Mouse (Mus musculus) limb, embryonic 11.5 days (tissue): ENCODE measurements at regions not wholly inside any gene's neighbourhood (a gene's known extent, or its start where the extent isn't known, plus 50 kb on each side); places are given as distances from the start of the nearest gene placed in this dataset.

Source experiments
- ATAC-seq: fragments of 200-750 bp; cut with Nextera tagmentation; 2 replicates; pipeline ENCODE4 v1.8.0; 2017; ENCODE audit warnings: low read depth; ENCODE audit not compliant: insufficient number of reproducible peaks, low FRiP score, low TSS enrichment
- DNase-seq: peaks from one replicate; pipeline ENCODE4 v3.0.0-alpha.2; 2015; ENCODE audit warnings: low spot score
- H3K27ac ChIP-seq: fragments of 300-500 bp; sonication (generic); replicated peaks from 2 replicates; pipeline ENCODE4 v1.5.1; 2014; ENCODE audit warnings: low read depth, mild to moderate bottlenecking, low read length
- H3K27me3 ChIP-seq: fragments of 300-500 bp; sonication (generic); 2 replicates; pipeline ENCODE4 v1.6.1; 2014; ENCODE audit warnings: mild to moderate bottlenecking, low read length, mixed read lengths; ENCODE audit not compliant: control insufficient read depth, insufficient read depth
- H3K36me3 ChIP-seq: fragments of 300-500 bp; sonication (generic); 2 replicates; pipeline ENCODE4 v1.6.1; 2014; ENCODE audit warnings: mild to moderate bottlenecking, low read length, moderate library complexity, mixed read lengths; ENCODE audit not compliant: control insufficient read depth, insufficient read depth
- H3K4me1 ChIP-seq: fragments of 300-500 bp; sonication (generic); 2 replicates; pipeline ENCODE4 v1.6.1; 2014; ENCODE audit warnings: low read length, mixed read lengths; ENCODE audit not compliant: control insufficient read depth, insufficient read depth
- H3K4me2 ChIP-seq: fragments of 300-500 bp; sonication (generic); 2 replicates; pipeline ENCODE4 v1.6.1; 2014; ENCODE audit warnings: low read depth, mild to moderate bottlenecking, moderate library complexity; ENCODE audit not compliant: severe bottlenecking
- H3K4me3 ChIP-seq: fragments of 300-500 bp; sonication (generic); 2 replicates; pipeline ENCODE4 v1.5.1; 2014; ENCODE audit warnings: low read depth, low read length
- H3K9ac ChIP-seq: fragments of 300-500 bp; sonication (generic); 2 replicates; pipeline ENCODE4 v1.6.1; 2014; ENCODE audit warnings: mild to moderate bottlenecking, low read length
- H3K9me3 ChIP-seq: fragments of 300-500 bp; sonication (generic); 2 replicates; pipeline ENCODE4 v1.6.1; 2016; ENCODE audit warnings: low read length; ENCODE audit not compliant: control insufficient read depth
- WGBS: fragments of 180-500 bp; shearing (Covaris S2); extraction: QIAGEN DNeasy Blood & Tissue Kit; methylation state at CpG from one replicate; pipeline ENCODE4 v1.1.7; 2014; 5-methylcytosine and 5-hydroxymethylcytosine counted together

DNA sequence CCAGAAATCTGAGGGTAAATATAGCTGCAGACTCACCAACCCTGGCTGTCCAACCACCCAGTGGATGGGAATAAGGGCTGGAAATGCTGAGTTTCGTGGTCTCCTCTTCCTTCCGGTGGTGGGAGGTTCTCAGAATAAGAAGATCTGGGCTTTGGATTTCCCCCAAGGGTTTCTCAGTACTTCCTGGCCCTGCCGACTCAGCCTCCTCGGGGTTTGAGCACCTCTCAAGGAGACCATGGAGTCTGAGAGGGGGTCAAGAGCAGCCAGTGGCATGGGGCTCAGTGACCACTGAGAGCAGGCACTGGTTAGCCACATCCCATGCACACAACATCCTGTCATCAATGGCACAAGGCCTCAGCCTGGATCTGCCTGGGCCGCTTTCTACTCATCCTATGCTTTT, 216.4 kb downstream of the Cdc5l start:
- Histone ChIP-seq H3K36me3 (no peaks in the 10 kb centered on the region), H3K9ac (no peak overlapping the region), H3K27me3 (no peaks in the 10 kb centered on the region), H3K27ac (no peak overlapping the region), H3K4me1 (peaks cover 8% of the 10 kb centered on the region; the same call in 1 of the 2 replicates), H3K9me3 (no peaks in the 10 kb centered on the region), H3K4me3 (no peak overlapping the region), H3K4me2 (no peak overlapping the region)
- ATAC-seq, result no peak
- no peak for DNase-seq
- 90% methylated on average over 5 of the region's 5 CpGs for WGBS

DNA sequence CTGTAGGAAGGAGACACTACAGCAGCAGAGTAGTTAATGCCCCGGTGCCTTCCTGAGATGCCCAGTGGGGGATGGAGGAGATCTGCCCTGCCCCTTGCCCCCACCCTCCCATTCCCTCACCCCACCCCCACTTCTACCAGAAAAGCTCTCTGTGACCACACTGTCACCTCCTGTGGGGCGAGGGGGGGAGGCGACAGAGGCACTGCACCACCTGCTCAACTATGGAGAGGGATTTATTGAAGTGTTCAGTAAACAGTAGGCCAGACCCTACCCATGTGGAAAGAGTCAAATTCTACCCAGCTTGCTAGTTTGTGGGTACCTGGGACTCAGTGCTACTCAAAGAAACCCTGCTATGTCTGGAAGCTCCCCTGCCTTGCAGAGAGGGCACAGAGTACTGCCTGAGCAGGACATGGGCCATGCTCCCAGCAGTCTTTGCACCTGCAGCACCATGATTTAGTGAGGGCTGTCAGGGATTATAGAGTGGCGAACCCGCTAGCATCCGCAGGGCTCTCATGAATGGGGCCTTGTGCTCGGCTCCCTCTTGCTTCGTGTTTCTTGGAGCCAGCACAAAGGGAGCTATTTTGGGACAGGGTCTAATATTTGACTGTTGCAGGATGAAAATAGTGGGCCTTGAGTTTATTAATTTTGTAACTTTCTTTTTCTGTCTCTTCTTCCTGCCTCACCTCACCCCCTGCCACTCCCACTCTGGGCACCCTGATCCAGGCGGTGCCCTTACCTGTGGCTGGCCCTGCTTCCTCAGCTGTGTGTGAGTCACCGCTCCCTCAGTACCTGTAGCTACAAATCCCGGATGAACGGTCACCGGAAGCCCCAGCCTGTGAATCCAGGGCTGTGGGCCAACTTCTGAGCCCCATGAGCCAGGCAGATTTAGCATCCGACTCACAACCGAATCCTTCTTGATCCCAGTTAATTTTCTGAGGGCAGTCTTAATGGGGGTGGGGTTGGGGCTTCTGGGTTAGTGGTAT, 218.2 kb downstream of the Cdc5l start:
- H3K9me3 ChIP-seq, result no peaks in the 10 kb centered on the region
- ATAC-seq, result peak; percentile 47
- no peaks in the 10 kb centered on the region for H3K36me3 ChIP-seq
- H3K9ac ChIP-seq, result no peak overlapping the region
- H3K4me2 ChIP-seq, result 0 out of 2 replicates have a peak overlapping the region, but pooled peaks have one; percentile 15
- no peaks in the 10 kb centered on the region for H3K27me3 ChIP-seq
- WGBS, result 55% methylated on average over 15 of the region's 15 CpGs
- H3K4me3 ChIP-seq, result no peak overlapping the region
- H3K4me1 ChIP-seq, result peaks cover 8% of the 10 kb centered on the region; the same call in 1 of the 2 replicates
- H3K27ac ChIP-seq, result peak overlapping the region; percentile 84
- DNase-seq, result peak; percentile 65

- Histone ChIP-seq H3K27me3 (no peaks in the 10 kb centered on the region), H3K4me2 (no peak overlapping the region), H3K9me3 (no peaks in the 10 kb centered on the region), H3K27ac (no peak overlapping the region), H3K36me3 (no peaks in the 10 kb centered on the region), H3K9ac (no peak overlapping the region), H3K4me1 (peaks cover 8% of the 10 kb centered on the region; the same call in 1 of the 2 replicates), H3K4me3 (no peak overlapping the region)
- DNase-seq, result no peak
- 88% methylated on average over 2 of the region's 2 CpGs for WGBS
- ATAC-seq, result no peak
These were observed 222.6 kb downstream of the Cdc5l start for GRCm38 (mm10) chr17:45210984-45211383.

- Histone ChIP-seq H3K27me3 (no peaks in the 10 kb centered on the region), H3K4me2 (no peak overlapping the region), H3K4me3 (no peak overlapping the region), H3K27ac (no peak overlapping the region), H3K4me1 (no peaks in the 10 kb centered on the region), H3K36me3 (no peaks in the 10 kb centered on the region), H3K9me3 (no peaks in the 10 kb centered on the region), H3K9ac (no peak overlapping the region)
- no peak for DNase-seq
- no peak for ATAC-seq
- 81% methylated on average over 3 of the region's 3 CpGs for WGBS
These were observed 224.2 kb downstream of the Cdc5l start for GRCm38 (mm10) chr17:45209387-45209663.

- 71% methylated on average over 14 of the region's 14 CpGs for WGBS
- Histone ChIP-seq H3K9me3 (no peaks in the 10 kb centered on the region), H3K4me3 (no peak overlapping the region), H3K36me3 (no peaks in the 10 kb centered on the region), H3K4me1 (no peaks in the 10 kb centered on the region), H3K27me3 (no peaks in the 10 kb centered on the region), H3K9ac (no peak overlapping the region), H3K27ac (no peak overlapping the region), H3K4me2 (no peak overlapping the region)
- ATAC-seq, result no peak
- no peak for DNase-seq
These were observed 224.7 kb downstream of the Cdc5l start for GRCm38 (mm10) chr17:45208596-45209386.

GRCm38 (mm10) chr17:45195779-45196178, 237.8 kb downstream of the Cdc5l start:
- Histone ChIP-seq H3K27ac (no peak overlapping the region), H3K4me3 (no peak overlapping the region), H3K4me2 (no peak overlapping the region), H3K27me3 (0 out of 2 replicates have a peak, but pooled peaks cover 2% of the 10 kb centered on the region), H3K36me3 (no peaks in the 10 kb centered on the region), H3K9me3 (no peaks in the 10 kb centered on the region), H3K9ac (no peak overlapping the region), H3K4me1 (peaks cover 16% of the 10 kb centered on the region; the same call in 1 of the 2 replicates)
- ATAC-seq, result no peak
- no peak for DNase-seq
- 92% methylated on average over 6 of the region's 6 CpGs for WGBS

DNA sequence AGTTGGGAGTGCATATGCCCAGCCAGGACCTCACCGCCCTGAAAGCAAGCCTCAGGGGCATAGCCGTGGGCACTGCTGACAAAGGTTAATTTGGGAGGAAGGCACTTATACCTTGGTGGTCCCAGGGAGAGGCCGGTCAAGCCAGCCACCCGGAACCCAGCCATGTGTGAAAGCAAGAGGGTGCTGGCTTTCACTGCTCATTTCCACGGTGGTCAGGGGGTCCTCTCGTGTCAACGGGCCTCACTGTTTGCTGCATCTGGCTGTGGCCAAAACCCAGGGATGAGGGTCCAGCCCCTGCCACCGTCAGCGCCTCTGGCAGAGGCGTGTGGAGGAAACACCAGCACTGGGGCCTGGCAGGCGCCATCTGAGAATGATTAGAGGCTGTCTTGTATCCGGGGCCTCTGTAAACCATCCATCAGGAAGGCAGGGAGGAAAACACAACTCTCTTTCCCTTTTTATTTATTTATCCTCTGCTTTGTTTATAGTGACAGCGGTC, 238.7 kb downstream of the Cdc5l start:
- Histone ChIP-seq H3K4me1 (peaks cover 16% of the 10 kb centered on the region; the same call in 1 of the 2 replicates), H3K27me3 (0 out of 2 replicates have a peak, but pooled peaks cover 2% of the 10 kb centered on the region), H3K4me2 (peak overlapping the region; percentile 25), H3K9me3 (no peaks in the 10 kb centered on the region), H3K27ac (peak overlapping the region; percentile 30; the same call in 1 of the 2 replicates), H3K36me3 (no peaks in the 10 kb centered on the region), H3K9ac (no peak overlapping the region), H3K4me3 (no peak overlapping the region)
- 9% methylated on average over 13 of the region's 13 CpGs for WGBS
- peak; percentile 64 for DNase-seq
- 0 out of 2 replicates have a peak, but pooled peaks have one; percentile 31 for ATAC-seq

GRCm38 (mm10) chr17:45193456-45194025, 240.0 kb downstream of the Cdc5l start:
- no peak overlapping the region for H3K27ac ChIP-seq

More at GRCm38 (mm10) chr17:45193456-45194025, 240.0 kb downstream of the Cdc5l start:
- DNase-seq, result no peak
- Histone ChIP-seq H3K27me3 (0 out of 2 replicates have a peak, but pooled peaks cover 2% of the 10 kb centered on the region), H3K36me3 (no peaks in the 10 kb centered on the region), H3K4me1 (peaks cover 16% of the 10 kb centered on the region; the same call in 1 of the 2 replicates), H3K4me3 (no peak overlapping the region), H3K9ac (no peak overlapping the region), H3K4me2 (no peak overlapping the region), H3K9me3 (no peaks in the 10 kb centered on the region)
- WGBS, result 54% methylated on average over 11 of the region's 11 CpGs
- no peak for ATAC-seq
